20 mouse cellular contexts compared by ENCODE assay signal in genomic region chr11:69499140-69499539, GRCm38 (mm10). TPM values are rescaled to one million over a fixed set of nuclear protein-coding genes. Genes with fewer than 3 reads are reported as not detected.
A peak's percentile ranks its signal among the peaks of the same experiment; 100 is the strongest.
DNase-seq lines count a peak whose midpoint lies in the region; ATAC-seq and TF ChIP-seq lines count a peak whose summit lies in the region.
"Had no signal": no experiment of that assay in that cellular context is flagged by ENCODE, and none has a peak within 500 bp of the region (broad histone marks: within the 10 kb centered on the region; RNA-seq: fewer than 3 reads in every experiment).

No protein-coding gene starts in this region.

- H3K9me3 ChIP-seq in lung, postnatal 0 days (ENCODE audit: low read length): no peaks in the 10 kb centered on the region
- no peaks in the 10 kb centered on the region for H3K9me3 ChIP-seq in intestine, embryonic 15.5 days
- H3K9me3 ChIP-seq: heart, embryonic 10.5 days; hindbrain, embryonic 15.5 days had no signal

- H3K27me3 ChIP-seq in lung, postnatal 0 days (replicated peaks; ENCODE audit: insufficient read depth, low read length): no peaks in the 10 kb centered on the region
- H3K27me3 ChIP-seq in intestine, embryonic 15.5 days (replicated peaks): no peaks in the 10 kb centered on the region
- H3K27me3 ChIP-seq: hindbrain, embryonic 15.5 days; Patski had no signal

- H3K9ac ChIP-seq in lung, postnatal 0 days (replicated peaks; ENCODE audit: low read depth): no peak overlapping the region
- no peak overlapping the region for H3K9ac ChIP-seq in intestine, embryonic 15.5 days
- H3K9ac ChIP-seq: hindbrain, embryonic 15.5 days; liver, postnatal 0 days had no signal

- H3K4me1 ChIP-seq in lung, postnatal 0 days (ENCODE audit: insufficient read depth, low read depth, low read length): peaks cover 10% of the 10 kb centered on the region; the same call in 1 of the 2 replicates
- H3K4me1 ChIP-seq in intestine, embryonic 15.5 days (replicated peaks): peaks cover 19% of the 10 kb centered on the region
- H3K4me1 ChIP-seq: hindbrain, embryonic 15.5 days had no signal

- DNase-seq in gastrocnemius, postnatal 14 days: peak; percentile 26
- no peak for DNase-seq in gastrocnemius, adult 8-10 months (ENCODE audit: low spot score in 2 of 2)
- peak; percentile 11 for DNase-seq in lung, postnatal 0 days (ENCODE audit: low spot score)
- no peak for DNase-seq in lung, adult 18-20 months
- DNase-seq in left cerebral cortex, postnatal 14 days (ENCODE audit: low spot score in 2 of 2): peak; percentile 45 to 73
- peak; percentile 31 for DNase-seq in right cerebral cortex, postnatal 25 days
- no peak for DNase-seq in thymus, postnatal 14 days
- DNase-seq: cerebellum, postnatal 14 days; heart, postnatal 10 days; liver; liver, postnatal 0 days; thymus, postnatal 4 days had no signal

- 61% methylated on average over 11 of the region's 11 CpGs for WGBS in lung, postnatal 0 days
- 85% methylated on average over 11 of the region's 11 CpGs for WGBS in intestine, embryonic 15.5 days

- TF ChIP-seq CTCF in lung, postnatal 0 days (IDR thresholded peaks at IDR 0.05): no peak

- no peak overlapping the region for H3K27ac ChIP-seq in lung, postnatal 0 days (ENCODE audit: low read length)
- H3K27ac ChIP-seq in intestine, embryonic 15.5 days: no peak overlapping the region
- H3K27ac ChIP-seq: heart, embryonic 10.5 days; hindbrain, embryonic 15.5 days; kidney, postnatal 0 days had no signal

- no peak overlapping the region for H3K4me2 ChIP-seq in lung, postnatal 0 days (replicated peaks; ENCODE audit: low read depth, low read length)
- no peak overlapping the region for H3K4me2 ChIP-seq in intestine, embryonic 15.5 days (replicated peaks)
- H3K4me2 ChIP-seq: hindbrain, embryonic 15.5 days had no signal

- no peak overlapping the region for H3K4me3 ChIP-seq in lung, postnatal 0 days (ENCODE audit: low read depth, low read length)
- no peak overlapping the region for H3K4me3 ChIP-seq in intestine, embryonic 15.5 days (replicated peaks)
- H3K4me3 ChIP-seq: heart, embryonic 10.5 days; hindbrain, embryonic 15.5 days had no signal

- no peaks in the 10 kb centered on the region for H3K36me3 ChIP-seq in lung, postnatal 0 days (ENCODE audit: insufficient read depth, low read length)
- H3K36me3 ChIP-seq in intestine, embryonic 15.5 days: no peaks in the 10 kb centered on the region
- H3K36me3 ChIP-seq: hindbrain, embryonic 15.5 days had no signal

- intact Hi-C loops in gastrocnemius, postnatal 14 days (cut with DNase I; ENCODE audit: low total_unique reads): no loop called here
- intact Hi-C loops in left cerebral cortex, postnatal 14 days (cut with DNase I): no loop called here

- no peak for TF ChIP-seq EP300 in lung, postnatal 0 days (IDR thresholded peaks at IDR 0.05)

- ATAC-seq in lung, postnatal 0 days: no peak
- ATAC-seq in intestine, embryonic 15.5 days: no peak
- ATAC-seq: forebrain, embryonic 16.5 days; intestine, postnatal 0 days; liver, postnatal 0 days; Patski had no signal

RNA-seq across cellular contexts. Expression of gene Dnah2, which starts 49.8 kb away (rescaled TPM):
- total RNA-seq in gastrocnemius, postnatal 14 days (2021): under 1 TPM; 0.06 to 0.07 TPM
- under 1 TPM in 3 of 4 experiments, not detected in 1; 0.02 to 0.68 (median 0.05) TPM for total RNA-seq in gastrocnemius, adult 8-10 months (2022)
- polyA plus RNA-seq in lung, postnatal 0 days (2015; fragmentation: Nextera tagmentation; extraction: Ambion mirVana): 1.3 and 2.2 TPM in 2 replicates
- total RNA-seq in left cerebral cortex, postnatal 14 days (2021): 1 to 10 TPM; 3.5 to 3.6 TPM
- polyA plus RNA-seq in intestine, embryonic 15.5 days (2015; fragmentation: Nextera tagmentation; extraction: Ambion mirVana): 0.77 and 0.87 TPM in 2 replicates
- total RNA-seq: megakaryocyte-erythroid progenitor cell, adult 5-6 weeks had no signal

Comparison
In these comparisons a context has a peak if more than half of its experiments do, and no peak if none do; other contexts are left out.
1. DNase-seq: peak in gastrocnemius, postnatal 14 days (single experiment), lung, postnatal 0 days (single experiment), left cerebral cortex, postnatal 14 days (2 of 2) and right cerebral cortex, postnatal 25 days (single experiment); none in gastrocnemius, adult 8-10 months (0 of 2), lung, adult 18-20 months (0 of 2) and thymus, postnatal 14 days (single experiment).